Mouse (Mus musculus) urinary bladder, adult 18-20 months (tissue): Measurements from ENCODE around the gene Cwc27.

ENCODE experiments used
- DNase-seq, 2 experiments: peaks; one replicate each; pipeline ENCODE4 v3.0.0; 2022; ENCODE audit warnings: low spot score in 2 of 2, mixed read lengths in 2 of 2

The Cwc27 gene

DNA sequence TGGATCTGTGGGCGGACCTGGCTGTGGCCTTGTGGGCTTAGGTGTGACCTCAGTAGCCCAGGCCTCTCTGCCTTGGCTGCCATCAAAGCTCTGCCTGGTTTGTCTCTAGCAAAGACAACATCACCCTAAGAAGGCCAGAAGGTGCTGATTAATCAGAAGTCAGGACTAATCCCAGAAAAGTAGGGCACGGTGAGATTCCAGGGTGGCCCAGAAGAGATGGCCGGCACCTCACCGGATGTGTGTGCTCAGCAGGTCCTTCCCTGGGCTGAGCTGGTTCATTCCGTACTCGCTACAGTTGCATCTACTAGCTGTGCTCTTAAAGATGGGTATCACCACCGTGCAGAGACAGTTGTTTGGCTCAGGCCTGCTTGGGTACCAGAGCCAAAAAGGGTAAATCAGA lies 201.8 kb downstream of the Cwc27 start:
- no peak for DNase-seq

DNA sequence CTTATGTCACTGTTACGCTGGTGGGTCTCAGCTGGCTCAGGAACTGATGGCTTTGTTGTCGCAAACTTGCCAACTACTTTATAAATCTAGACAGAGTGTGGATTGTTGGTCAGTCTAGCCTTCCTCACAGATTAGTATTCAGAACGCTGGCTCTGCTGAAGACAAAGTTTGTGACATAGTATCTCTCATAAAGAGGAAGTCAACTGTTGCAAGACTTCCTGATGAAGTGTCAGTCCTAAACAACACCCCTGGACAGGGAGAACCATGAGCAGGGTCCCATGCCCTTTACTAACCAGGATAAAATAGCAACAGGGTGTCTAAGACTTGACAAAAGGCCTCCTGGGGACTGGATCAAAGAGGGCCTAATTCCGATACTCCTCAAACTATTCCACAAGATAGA lies 205.6 kb downstream of the Cwc27 start:
- DNase-seq, result no peak

GRCm38 (mm10) chr13:104610210-104611111 lies 206.5 kb downstream of the Cwc27 start:
- no peak for DNase-seq

DNA sequence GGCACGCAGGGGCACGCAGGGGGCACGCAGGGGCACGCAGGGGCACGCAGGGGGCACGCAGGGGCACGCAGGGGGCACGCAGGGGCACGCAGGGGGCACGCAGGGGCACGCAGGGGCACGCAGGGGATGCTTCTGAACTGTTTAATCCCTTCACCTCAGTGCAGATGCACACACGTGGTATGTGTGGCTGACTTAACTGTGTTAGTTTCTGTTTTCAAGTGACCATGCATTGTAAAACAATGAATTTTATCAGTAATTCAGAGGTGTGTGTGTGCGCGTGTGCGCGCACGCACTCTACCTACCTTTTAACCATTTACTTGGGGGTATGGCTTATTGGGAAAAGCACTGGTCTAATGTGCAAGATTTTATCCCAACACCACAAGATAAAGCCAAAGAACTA lies 208.4 kb downstream of the Cwc27 start:
- DNase-seq, result no peak

DNA sequence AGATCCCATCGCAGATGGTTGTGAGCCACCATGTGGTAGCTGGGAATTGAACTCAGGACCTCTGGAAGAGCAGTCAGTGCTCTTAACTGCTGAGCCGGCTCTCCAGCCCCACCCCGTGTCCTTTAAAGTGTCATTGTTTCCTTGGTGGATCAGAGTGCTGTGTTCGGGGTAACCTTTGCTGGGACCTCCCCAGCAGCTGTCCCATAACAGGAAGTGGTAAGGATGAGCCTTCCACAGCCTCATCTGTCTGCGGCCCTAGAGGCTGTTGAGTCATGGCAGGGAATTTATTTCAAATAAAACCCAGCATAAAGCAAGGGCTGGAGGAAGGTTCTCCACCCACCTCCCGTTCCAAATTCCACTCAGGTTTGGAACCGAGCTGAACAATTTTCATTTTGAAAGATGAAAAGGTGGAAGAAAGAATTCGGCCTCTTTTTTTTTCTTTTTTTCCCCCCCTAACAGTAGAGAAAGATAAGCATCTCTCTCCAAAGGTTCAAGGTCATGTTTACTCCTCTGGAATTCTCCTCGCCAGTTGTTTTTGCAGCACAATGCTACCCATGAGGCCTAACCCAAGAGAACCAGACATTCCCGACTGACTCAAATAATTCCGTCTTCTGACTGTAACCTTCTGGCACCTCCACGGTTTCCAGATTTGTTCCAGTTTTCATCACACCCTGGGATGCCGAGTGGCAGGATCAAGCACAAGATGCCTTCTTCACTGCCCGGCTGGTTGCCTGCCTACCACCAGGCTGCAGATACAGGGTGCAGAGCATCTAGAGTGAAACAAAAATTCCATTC lies 210.0 kb downstream of the Cwc27 start:
- no peak for DNase-seq

- DNase-seq, result no peak
These were observed 211.8 kb downstream of the Cwc27 start for GRCm38 (mm10) chr13:104605111-104605510.

DNA sequence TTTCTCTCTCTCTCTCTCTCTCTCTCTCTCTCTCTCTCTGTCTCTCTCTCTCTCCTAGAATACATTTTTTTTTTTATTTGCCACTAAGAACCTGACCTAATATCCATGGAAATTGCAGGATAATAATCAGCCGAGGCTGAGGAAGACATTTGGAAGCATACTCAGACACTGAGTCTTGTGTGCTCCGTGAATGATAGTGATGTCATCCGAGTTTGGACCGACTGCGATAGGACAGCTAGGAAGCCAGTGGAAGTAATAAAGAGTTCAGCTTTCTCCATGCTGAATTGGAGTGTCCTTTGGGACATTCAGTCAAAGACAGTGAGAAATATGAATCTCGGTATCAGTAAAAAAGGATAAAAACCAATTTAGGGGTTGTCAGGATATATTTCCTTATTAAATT lies 214.7 kb downstream of the Cwc27 start:
- DNase-seq, result no peak

GRCm38 (mm10) chr13:104601783-104602182 lies 215.2 kb downstream of the Cwc27 start:
- DNase-seq, result peak in 1 of 2 experiments; percentile 9

- DNase-seq, result no peak
These were observed 220.7 kb downstream of the Cwc27 start for GRCm38 (mm10) chr13:104596199-104596598.

DNA sequence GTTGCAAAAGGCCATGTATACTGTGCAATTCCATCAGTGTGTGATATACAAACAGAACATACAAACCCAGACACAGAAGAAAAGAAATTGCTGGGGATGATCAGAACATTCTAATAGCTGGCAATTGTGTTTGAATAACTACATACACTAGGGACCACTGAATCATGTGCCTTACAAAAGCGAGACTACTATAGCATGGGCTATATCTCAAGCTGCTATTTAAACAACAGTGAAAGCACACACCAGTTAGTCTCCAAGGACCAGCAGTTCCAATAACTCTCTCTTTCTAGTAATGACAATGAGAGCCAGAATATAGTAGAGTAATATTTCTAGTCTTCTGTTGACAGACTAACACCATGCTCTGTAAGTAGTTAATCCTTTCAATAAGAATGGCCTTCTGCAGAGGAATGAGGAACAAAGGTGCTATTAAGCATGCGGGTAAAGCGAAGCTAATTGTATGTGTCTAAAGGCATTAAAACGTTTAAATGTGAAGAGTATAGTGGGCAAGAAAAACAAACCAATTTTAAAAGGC lies 222.1 kb downstream of the Cwc27 start:
- no peak for DNase-seq

DNA sequence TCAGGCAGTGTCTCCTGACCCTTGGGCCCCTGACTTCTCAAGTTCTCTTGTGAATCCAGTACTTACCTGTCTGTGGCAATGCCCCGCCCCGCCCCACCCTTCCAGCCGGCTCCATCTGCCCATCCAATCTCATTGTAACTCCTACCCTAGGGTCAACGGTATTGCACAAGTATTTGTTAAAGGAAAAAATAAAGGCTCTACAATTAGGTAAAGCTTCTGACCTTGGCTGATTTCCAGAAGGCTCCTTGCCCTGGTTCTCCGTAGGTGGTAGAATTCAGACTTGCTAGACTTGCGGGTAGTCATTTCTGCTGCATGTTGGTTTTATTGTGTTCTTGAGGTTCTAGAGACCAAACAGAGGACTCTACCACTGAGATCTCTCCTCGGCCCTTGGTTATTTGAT lies 226.0 kb downstream of the Cwc27 start:
- DNase-seq, result no peak

GRCm38 (mm10) chr13:104590097-104590607 lies 226.8 kb downstream of the Cwc27 start:
- DNase-seq, result no peak

GRCm38 (mm10) chr13:104588383-104588782 lies 228.6 kb downstream of the Cwc27 start:
- no peak for DNase-seq
